Mouse (Mus musculus) left cerebral cortex, adult 2 months (tissue): ENCODE results near the gene Heph. TPM values are rescaled to one million over a fixed set of nuclear protein-coding genes. Genes with fewer than 3 reads are reported as not detected.
"Not testable (repeated sequence)": the region's sequence is repeated elsewhere in the genome, so short reads cannot be mapped to it uniquely, and the experiment has no call there.

Source experiments
- DNase-seq, 2 experiments: peaks; one replicate each; pipeline ENCODE4 v3.0.0; 2021 to 2022; ENCODE audit warnings: low spot score in 2 of 2, mixed read lengths in 1 of 2; ENCODE audit errors: extremely low spot score in 1 of 2
- H3K27ac ChIP-seq: fragments of 200-600 bp; 2 replicates; pipeline ENCODE4 v1.8.1; 2022
- H3K4me3 ChIP-seq: fragments of 200-600 bp; 2 replicates; pipeline ENCODE4 v1.8.1; 2022
- CTCF ChIP-seq: fragments of 200-600 bp; IDR thresholded peaks from 2 replicates; pipeline ENCODE4 v1.8.1; 2022; ENCODE audit warnings: antibody characterized with exemption, mild to moderate bottlenecking, moderate library complexity
- intact Hi-C: fragments of 180-260 bp; cut with DNase I; formaldehyde crosslinking; loops from one replicate; pipeline ENCODE4 v1.15.1; 2025
- long read RNA-seq, 2 experiments: library from polyadenylated mRNA; stranded (forward); transcript quantifications; one replicate each; pipeline ENCODE4 v2.0.0; 2021; ENCODE audit warnings: borderline mapping rate in 2 of 2
- total RNA-seq, 2 experiments: library from RNA; stranded (reverse); gene quantifications; 2 replicates each; pipeline ENCODE4 v1.2.3; 2021

Gene Heph
- total RNA-seq: 1 to 10 TPM; 4.1 to 4.4 TPM
- long read RNA-seq, experiment 1, full-length matches to known transcripts: 4 of 8 reads
- long read RNA-seq, experiment 1, partial matches to known transcripts: 1 of 8 reads
- long read RNA-seq, experiment 1, other reads (novel, unspliced or antisense): 3 of 8 reads
- long read RNA-seq, experiment 2, full-length matches to known transcripts: 1 of 1 reads
- long read RNA-seq, experiment 2, partial matches to known transcripts: 0 of 1 reads
- long read RNA-seq, experiment 2, other reads (novel, unspliced or antisense): 0 of 1 reads

- no peak for TF ChIP-seq CTCF
- intact Hi-C loops: no loop called here
- DNase-seq: no peak
- no peak within 1 kb of the TSS for H3K27ac ChIP-seq
- no peak within 1 kb of the TSS for H3K4me3 ChIP-seq
Observed at GRCm38 (mm10) chrX:96455149-96455548, at the start of gene Heph. Gene Heph (plus strand): TSS chrX:96455359.

DNA sequence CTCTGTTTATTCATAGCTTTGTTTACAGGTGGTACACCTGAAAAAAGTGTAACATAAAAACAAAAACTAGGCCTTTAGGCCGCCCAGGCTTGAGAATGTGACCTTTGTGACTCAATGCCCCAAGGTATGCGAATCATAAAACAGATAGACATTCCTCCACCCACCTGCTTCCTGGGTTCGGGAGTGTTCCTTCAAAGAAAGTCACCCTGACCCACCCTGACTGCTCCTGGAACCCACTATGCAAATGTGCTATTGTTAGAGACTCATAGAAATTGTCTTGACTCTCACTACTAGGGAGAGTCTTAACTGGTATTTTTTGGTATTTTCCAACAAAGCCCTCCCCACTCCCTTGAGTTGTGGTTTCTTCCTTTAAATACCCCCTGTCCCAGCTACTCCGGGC, 39.8 kb upstream of the Heph start:
- DNase-seq, intact Hi-C loops, H3K27ac ChIP-seq, H3K4me3 ChIP-seq: not testable (repeated sequence)

DNA sequence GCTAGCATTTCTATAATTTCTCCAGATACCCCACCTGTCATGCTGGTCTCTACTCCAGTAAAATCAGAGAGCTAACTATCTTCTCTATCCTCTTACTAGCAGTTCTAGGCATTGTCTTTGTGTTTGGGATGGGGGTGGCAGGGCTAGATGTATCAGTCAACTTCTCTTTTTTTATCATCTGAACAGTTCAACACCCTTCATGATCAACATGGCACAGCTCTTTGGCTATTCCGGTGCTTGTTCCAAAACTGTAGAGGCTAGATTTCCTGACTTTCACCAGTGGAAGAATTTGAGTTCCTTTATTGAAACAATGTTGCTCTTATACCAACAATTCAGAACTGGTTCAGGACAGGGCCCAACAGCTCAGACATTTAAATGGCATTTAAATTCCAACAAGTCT, 38.2 kb upstream of the Heph start:
- intact Hi-C loops: no loop called here

DNA sequence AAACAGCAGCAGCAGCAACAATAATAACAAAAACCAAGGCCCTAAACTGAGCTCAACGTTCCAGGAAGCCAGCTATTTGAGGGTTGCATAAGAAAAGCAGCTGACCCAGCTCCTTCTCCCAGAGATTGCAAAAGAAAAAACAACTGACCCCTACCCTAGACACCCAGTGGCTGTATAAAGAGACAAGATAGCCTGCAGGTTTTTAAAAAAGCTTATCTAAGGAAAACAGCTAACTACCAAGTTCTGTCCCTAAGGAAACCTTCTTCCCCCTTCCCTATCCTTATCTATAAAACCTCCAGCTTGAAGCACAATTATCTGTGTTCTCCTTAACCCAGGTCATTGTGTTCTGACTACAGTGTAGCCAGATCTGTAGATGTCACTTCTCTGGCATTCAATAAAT, 37.4 kb upstream of the Heph start:
- no peak overlapping the region for H3K27ac ChIP-seq
- TF ChIP-seq CTCF: no peak
- H3K4me3 ChIP-seq: no peak overlapping the region
- intact Hi-C loops: no loop called here
- no peak for DNase-seq

More for the DNA sequence above, 38.2 kb upstream of the Heph start:
- no peak for DNase-seq
- Histone ChIP-seq H3K27ac (no peak overlapping the region), H3K4me3 (no peak overlapping the region)
- TF ChIP-seq CTCF: no peak

DNA sequence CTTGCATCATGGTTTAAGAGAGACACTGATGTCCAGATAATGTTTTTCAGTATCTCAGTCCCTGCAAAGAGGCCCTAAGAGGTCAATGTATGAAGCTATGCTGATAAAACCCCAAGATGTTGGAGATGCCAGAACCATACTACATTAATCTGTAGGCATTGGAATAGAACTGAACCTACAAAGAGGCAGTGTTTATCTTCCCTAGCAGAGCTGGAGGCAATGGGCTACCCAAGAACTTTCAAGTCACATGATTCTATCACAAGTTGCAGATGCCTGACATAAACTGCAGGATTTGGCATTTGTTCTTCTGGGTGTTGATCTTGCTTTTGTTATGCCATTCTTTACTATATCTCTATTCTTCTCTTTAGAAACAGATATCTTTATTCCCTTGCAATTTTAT, 35.8 kb upstream of the Heph start:
- no peak for TF ChIP-seq CTCF
- intact Hi-C loops: no loop called here
- no peak overlapping the region for H3K4me3 ChIP-seq
- no peak for DNase-seq
- no peak overlapping the region for H3K27ac ChIP-seq

- intact Hi-C loops: no loop called here
- no peak within 1 kb of the TSS for H3K27ac ChIP-seq
- no peak for DNase-seq
- TF ChIP-seq CTCF: no peak
- no peak within 1 kb of the TSS for H3K4me3 ChIP-seq
Observed at GRCm38 (mm10) chrX:96456201-96456963, 1.2 kb downstream of the Heph start, which contains the start of gene Hsf3. Gene Hsf3 (minus strand): TSS chrX:96456294.

- peak; percentile 42 for TF ChIP-seq CTCF
- intact Hi-C loops: loop anchor here (10.0 kb wide), 2 partner anchors 373 to 487 kb away; no protein-coding TSS in a partner anchor
- no peak overlapping the region for H3K27ac ChIP-seq
- DNase-seq: no peak
- H3K4me3 ChIP-seq: no peak overlapping the region
Observed at GRCm38 (mm10) chrX:96501580-96501979, 46.4 kb downstream of the Heph start.

Other genes starting within 250 kb of the Heph start
- gene Vsig4, start 161.9 kb upstream of the Heph start, total RNA-seq: not detected
- gene Hsf3, start 935 bp downstream of the Heph start, total RNA-seq: under 1 TPM in 1 of 2 experiments, not detected in 1; 0.11 TPM